Mouse (Mus musculus): ENCODE data around the gene Sox4.

DNA sequence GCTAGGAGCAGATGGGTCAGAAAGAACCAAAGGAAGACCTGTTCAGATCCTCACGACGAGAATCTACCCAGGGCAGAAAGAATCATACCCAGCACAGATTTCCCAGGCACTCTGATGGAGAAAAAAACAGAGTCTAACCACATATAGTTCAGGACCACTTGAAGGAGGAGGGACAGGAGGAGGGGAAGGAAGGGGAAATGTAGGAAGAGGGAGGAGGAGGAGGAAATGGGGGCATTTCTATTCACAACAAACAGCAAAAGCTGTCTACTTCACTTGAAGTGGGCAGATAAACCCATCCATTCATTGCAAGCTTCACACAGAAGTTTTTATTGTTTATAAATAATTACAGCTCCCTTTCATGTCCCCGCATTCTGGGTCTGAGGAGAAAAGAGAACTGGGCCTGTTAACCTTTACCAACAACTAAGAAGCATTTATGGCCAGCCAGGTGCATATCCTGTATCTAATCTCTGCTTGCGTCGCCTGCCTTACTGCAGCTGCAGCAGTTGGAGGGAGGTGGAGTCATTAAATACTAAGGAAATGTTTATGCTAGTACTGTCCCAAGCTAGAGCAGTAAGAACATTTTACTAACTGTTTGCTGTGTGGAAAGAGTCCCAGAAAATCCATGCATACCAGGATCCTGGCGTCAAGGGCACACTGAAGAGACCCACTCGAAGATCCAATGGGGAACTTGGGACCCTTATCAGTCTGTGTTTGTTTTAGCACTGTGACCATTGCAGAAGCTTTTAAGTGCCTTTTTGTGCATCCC lies 38.6 kb upstream of the Sox4 start:
- TF ChIP-seq CTCF (IDR thresholded peaks at IDR 0.05; ENCODE audit: borderline replicate concordance, extremely low read depth, insufficient read depth, insufficient read length) (no peak), POLR2A (IDR thresholded peaks at IDR 0.05; ENCODE audit: borderline replicate concordance, extremely low read depth, insufficient read depth, insufficient read length, poor library complexity, severe bottlenecking) (no peak)

Measured in brain, embryonic 14.5 days (tissue).